Mouse (Mus musculus) cerebellum, adult 9-11 months (tissue): Measurements from ENCODE around the gene Wnk3.
"Not testable (repeated sequence)": the region's sequence is repeated elsewhere in the genome, so short reads cannot be mapped to it uniquely, and the experiment has no call there.

ENCODE experiments used
- DNase-seq: peaks from one replicate; pipeline ENCODE4 v3.0.0; 2022

The Wnk3 gene

GRCm38 (mm10) chrX:151197778-151198177 lies at the start of gene Wnk3:
TSS of gene Wnk3 (plus strand) at chrX:151198078.
- DNase-seq: no peak

- DNase-seq: no peak
Measured at GRCm38 (mm10) chrX:151158414-151158813, 39.5 kb upstream of the Wnk3 start.

GRCm38 (mm10) chrX:151168438-151169131 lies 29.3 kb upstream of the Wnk3 start:
- DNase-seq: peak; percentile 78

GRCm38 (mm10) chrX:151169261-151169961 lies 28.5 kb upstream of the Wnk3 start:
- DNase-seq: peak; percentile 82

GRCm38 (mm10) chrX:151173134-151173533 lies 24.7 kb upstream of the Wnk3 start:
- not testable (repeated sequence) for DNase-seq

GRCm38 (mm10) chrX:151298329-151298728 lies 100.5 kb downstream of the Wnk3 start:
- DNase-seq: no peak

- DNase-seq: no peak
Measured at GRCm38 (mm10) chrX:151313732-151314131, 115.9 kb downstream of the Wnk3 start.

GRCm38 (mm10) chrX:151333615-151334014 lies 135.7 kb downstream of the Wnk3 start:
- DNase-seq: no peak

GRCm38 (mm10) chrX:151337804-151338203 lies 139.9 kb downstream of the Wnk3 start:
- no peak for DNase-seq

- DNase-seq: peak; percentile 87
Measured at GRCm38 (mm10) chrX:151343761-151344500, 146.1 kb downstream of the Wnk3 start, which contains the start of gene Fam120c. TSS of gene Fam120c (plus strand) at chrX:151344175.

GRCm38 (mm10) chrX:151344501-151344984 lies 146.7 kb downstream of the Wnk3 start:
- peak; percentile 78 for DNase-seq

GRCm38 (mm10) chrX:151345333-151346125 lies 147.7 kb downstream of the Wnk3 start:
- peak; percentile 22 for DNase-seq

GRCm38 (mm10) chrX:151347278-151347677 lies 149.4 kb downstream of the Wnk3 start:
- no peak for DNase-seq

- no peak for DNase-seq
Measured at GRCm38 (mm10) chrX:151349322-151349721, 151.4 kb downstream of the Wnk3 start.
